Mouse (Mus musculus) hindbrain, embryonic 14.5 days (tissue): ENCODE measurements around the gene Gm13090. TPM values are rescaled to one million over a fixed set of nuclear protein-coding genes. Genes with fewer than 3 reads are reported as not detected.

Experiments used
- polyA plus RNA-seq: library from polyadenylated mRNA; unstranded; fragments of >200 nt; fragmentation: Nextera tagmentation; extraction: Ambion mirVana; gene quantifications from 2 replicates; pipeline ENCODE4 v1.2.1, GENCODE M21; 2014

The Gm13090 gene
- polyA plus RNA-seq, 1 experiment from 2014 or later: 0.36 TPM

Other genes starting within 250 kb of the Gm13090 start
- 36.3 and 39.6 TPM in 2 replicates for gene Errfi1, start 235.7 kb upstream of the Gm13090 start, polyA plus RNA-seq
- gene Park7, start 175.1 kb upstream of the Gm13090 start, polyA plus RNA-seq: 383 and 392 TPM in 2 replicates
- gene Tnfrsf9, start 175.0 kb upstream of the Gm13090 start, polyA plus RNA-seq: 0.20 and 0.25 TPM in 2 replicates
- 0.57 TPM in 1 of 2 replicates, not detected in the other for gene Uts2, start 92.5 kb upstream of the Gm13090 start, polyA plus RNA-seq
- 3.9 and 5.1 TPM in 2 replicates for gene Per3, start 44.9 kb upstream of the Gm13090 start, polyA plus RNA-seq
- gene Vamp3, start 31.6 kb upstream of the Gm13090 start, polyA plus RNA-seq: 29.9 and 43.2 TPM in 2 replicates